Mouse (Mus musculus) E14TG2a.4 (cell line): ENCODE results near the gene Rfx1.

Experiments
- CTCF ChIP-seq: conservative IDR thresholded peaks from 2 replicates; pipeline ENCODE4 v1.5.1; 2014; ENCODE audit warnings: low read length
- POU5F1 ChIP-seq: IDR thresholded peaks from 2 replicates; pipeline ENCODE4 v1.6.1; 2014; ENCODE audit warnings: low read length, borderline replicate concordance

DNA sequence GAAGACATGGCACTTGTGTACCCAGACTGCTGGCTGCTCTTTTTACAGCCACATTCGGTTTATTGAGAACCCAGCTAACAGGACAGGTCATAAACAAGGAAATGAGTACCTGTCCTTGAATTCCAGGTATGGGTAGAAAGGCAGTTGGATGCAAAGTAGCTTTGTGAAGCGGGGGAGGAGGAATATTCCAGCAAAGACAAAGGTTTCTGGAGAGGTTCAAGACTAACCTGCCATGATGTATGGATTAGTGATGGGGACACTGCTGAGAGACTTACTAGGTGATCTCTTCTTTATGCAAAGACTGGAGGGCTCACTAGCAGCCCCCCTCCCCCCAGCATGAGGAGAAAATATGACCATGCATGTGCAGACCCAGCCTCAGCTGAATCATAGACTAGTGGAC is 39.0 kb downstream of the Rfx1 start:
- TF ChIP-seq CTCF: no peak
- no peak for TF ChIP-seq POU5F1
